Mouse (Mus musculus) megakaryocyte, embryonic 14.5 days (primary cell): Measurements from ENCODE around the gene Isl2. TPM values are rescaled to one million over a fixed set of nuclear protein-coding genes. Genes with fewer than 3 reads are reported as not detected.

Source experiments
- H3K27me3 ChIP-seq: replicated peaks from 2 replicates; pipeline ENCODE3; 2012; ENCODE audit warnings: inconsistent platforms
- H3K36me3 ChIP-seq: replicated peaks from 2 replicates; pipeline ENCODE3; 2012; ENCODE audit warnings: low read length, inconsistent platforms, mixed read lengths
- H3K4me1 ChIP-seq: 2 replicates; pipeline ENCODE4 v1.6.1; 2012; ENCODE audit warnings: inconsistent platforms
- H3K4me3 ChIP-seq: replicated peaks from 2 replicates; pipeline ENCODE3; 2012; ENCODE audit warnings: moderate library complexity, mild to moderate bottlenecking, inconsistent platforms
- H3K9me3 ChIP-seq: 2 replicates; pipeline ENCODE4 v1.6.1; 2012; ENCODE audit warnings: inconsistent platforms
- FLI1 ChIP-seq: IDR thresholded peaks from 2 replicates; pipeline ENCODE4 v1.6.1; 2012; ENCODE audit warnings: low read length, inconsistent platforms, mixed read lengths
- GATA1 ChIP-seq: IDR thresholded peaks from 3 replicates; pipeline ENCODE4 v1.6.1; 2012; ENCODE audit warnings: mixed read lengths, low read length, inconsistent platforms, borderline replicate concordance
- polyA plus RNA-seq: library from polyadenylated mRNA; stranded (reverse); fragments of >175 nt; gene quantifications from 2 replicates; pipeline ENCODE4 v1.2.3, GENCODE M21; 2012; ENCODE audit warnings: low replicate concordance; ENCODE audit not compliant: insufficient read depth

The Isl2 gene
- polyA plus RNA-seq, 1 experiment: 0.13 TPM

GRCm38 (mm10) chr9:55586141-55586540 lies 47.7 kb downstream of the Isl2 start:
- no peak overlapping the region for H3K4me3 ChIP-seq
- H3K9me3 ChIP-seq: no peaks in the 10 kb centered on the region
- TF ChIP-seq FLI1 (no peak), GATA1 (no peak)
- no peaks in the 10 kb centered on the region for H3K4me1 ChIP-seq
- no peaks in the 10 kb centered on the region for H3K27me3 ChIP-seq
- H3K36me3 ChIP-seq: no peaks in the 10 kb centered on the region

Other genes starting within 250 kb of the Isl2 start
- 0.26 TPM in 1 of 2 replicates, not detected in the other for gene Nrg4, start 211.8 kb upstream of the Isl2 start, polyA plus RNA-seq
- 0.07 TPM in 1 of 2 replicates, not detected in the other for gene Tmem266, start 211.8 kb upstream of the Isl2 start, polyA plus RNA-seq
- 5.0 and 30.7 TPM in 2 replicates for gene Etfa, start 26.4 kb upstream of the Isl2 start, polyA plus RNA-seq